Mouse (Mus musculus): ENCODE results near the gene Rnf222. TPM values are rescaled to one million over a fixed set of nuclear protein-coding genes. Genes with fewer than 3 reads are reported as not detected.

The Rnf222 gene
- polyA plus RNA-seq, 1 experiment from 2014 or later = 0.04 TPM

GRCm38 (mm10) chr11:68903775-68904174 is 15.4 kb downstream of the Rnf222 start:
- no peak overlapping the region for H3K4me3 ChIP-seq (ENCODE audit: low read depth, low read length)
- WGBS = 97% methylated on average over 2 of the region's 2 CpGs
- peak; percentile 49 for DNase-seq (ENCODE audit: low spot score, missing footprints)
- no peak overlapping the region for H3K27ac ChIP-seq (ENCODE audit: low read depth, low read length)
- H3K9me3 ChIP-seq (ENCODE audit: control insufficient read depth, low read length) = no peaks in the 10 kb centered on the region
- H3K36me3 ChIP-seq (ENCODE audit: control insufficient read depth, insufficient read depth, low read length) = peaks cover 24% of the 10 kb centered on the region
- H3K9ac ChIP-seq (ENCODE audit: low read length) = no peak overlapping the region
- H3K4me1 ChIP-seq (ENCODE audit: control insufficient read depth, insufficient read depth, low read length) = peaks cover 8% of the 10 kb centered on the region
- ATAC-seq (ENCODE audit: low FRiP score) = no peak
- no peak overlapping the region for H3K4me2 ChIP-seq
- H3K27me3 ChIP-seq (ENCODE audit: control insufficient read depth, insufficient read depth, low read length) = no peaks in the 10 kb centered on the region

- no peaks in the 10 kb centered on the region for H3K9me3 ChIP-seq (ENCODE audit: control insufficient read depth, low read length)
- H3K36me3 ChIP-seq (ENCODE audit: control insufficient read depth, insufficient read depth, low read length) = peaks cover 24% of the 10 kb centered on the region
- no peaks in the 10 kb centered on the region for H3K27me3 ChIP-seq (ENCODE audit: control insufficient read depth, insufficient read depth, low read length)
- DNase-seq (ENCODE audit: low spot score, missing footprints) (peak; percentile 97), ATAC-seq (ENCODE audit: low FRiP score) (no peak)
- WGBS = 93% methylated on average over 8 of the region's 8 CpGs
- H3K4me2 ChIP-seq = no peak overlapping the region
- H3K4me3 ChIP-seq (ENCODE audit: low read depth, low read length) = no peak overlapping the region
- peaks cover 8% of the 10 kb centered on the region for H3K4me1 ChIP-seq (ENCODE audit: control insufficient read depth, insufficient read depth, low read length)
- H3K27ac ChIP-seq (ENCODE audit: low read depth, low read length) = no peak overlapping the region
- no peak overlapping the region for H3K9ac ChIP-seq (ENCODE audit: low read length)
These were observed 16.2 kb downstream of the Rnf222 start for GRCm38 (mm10) chr11:68904375-68905137.

GRCm38 (mm10) chr11:68905138-68905531 is 16.8 kb downstream of the Rnf222 start:
- ATAC-seq (ENCODE audit: low FRiP score) (no peak), DNase-seq (ENCODE audit: low spot score, missing footprints) (peak; percentile 81)
- Histone ChIP-seq H3K9ac (ENCODE audit: low read length) (no peak overlapping the region), H3K27ac (ENCODE audit: low read depth, low read length) (no peak overlapping the region), H3K4me3 (ENCODE audit: low read depth, low read length) (no peak overlapping the region), H3K9me3 (ENCODE audit: control insufficient read depth, low read length) (no peaks in the 10 kb centered on the region), H3K4me2 (no peak overlapping the region), H3K4me1 (ENCODE audit: control insufficient read depth, insufficient read depth, low read length) (peaks cover 8% of the 10 kb centered on the region), H3K36me3 (ENCODE audit: control insufficient read depth, insufficient read depth, low read length) (peaks cover 24% of the 10 kb centered on the region), H3K27me3 (ENCODE audit: control insufficient read depth, insufficient read depth, low read length) (no peaks in the 10 kb centered on the region)
- WGBS = 92% methylated on average over 3 of the region's 3 CpGs

- Histone ChIP-seq H3K4me1 (ENCODE audit: control insufficient read depth, insufficient read depth, low read length) (peaks cover 8% of the 10 kb centered on the region), H3K9ac (ENCODE audit: low read length) (no peak overlapping the region), H3K36me3 (ENCODE audit: control insufficient read depth, insufficient read depth, low read length) (peaks cover 24% of the 10 kb centered on the region), H3K27me3 (ENCODE audit: control insufficient read depth, insufficient read depth, low read length) (no peaks in the 10 kb centered on the region), H3K4me2 (no peak overlapping the region), H3K27ac (ENCODE audit: low read depth, low read length) (no peak overlapping the region), H3K9me3 (ENCODE audit: control insufficient read depth, low read length) (no peaks in the 10 kb centered on the region), H3K4me3 (ENCODE audit: low read depth, low read length) (no peak overlapping the region)
- ATAC-seq (ENCODE audit: low FRiP score) (no peak), DNase-seq (ENCODE audit: low spot score, missing footprints) (peak; percentile 84)
- 88% methylated on average over 9 of the region's 9 CpGs for WGBS
These were observed 17.5 kb downstream of the Rnf222 start for GRCm38 (mm10) chr11:68905665-68906460.

- no peaks in the 10 kb centered on the region for H3K27me3 ChIP-seq (ENCODE audit: control insufficient read depth, insufficient read depth, low read length)
- no peak overlapping the region for H3K27ac ChIP-seq (ENCODE audit: low read depth, low read length)
- H3K4me1 ChIP-seq (ENCODE audit: control insufficient read depth, insufficient read depth, low read length) = peaks cover 8% of the 10 kb centered on the region
- peak; percentile 88 for DNase-seq (ENCODE audit: low spot score, missing footprints)
- H3K4me2 ChIP-seq = no peak overlapping the region
- H3K9ac ChIP-seq (ENCODE audit: low read length) = no peak overlapping the region
- H3K9me3 ChIP-seq (ENCODE audit: control insufficient read depth, low read length) = no peaks in the 10 kb centered on the region
- peaks cover 24% of the 10 kb centered on the region for H3K36me3 ChIP-seq (ENCODE audit: control insufficient read depth, insufficient read depth, low read length)
- ATAC-seq (ENCODE audit: low FRiP score) = no peak
- WGBS = 89% methylated on average over 4 of the region's 4 CpGs
- H3K4me3 ChIP-seq (ENCODE audit: low read depth, low read length) = no peak overlapping the region
These were observed 18.1 kb downstream of the Rnf222 start for GRCm38 (mm10) chr11:68906461-68906790.

- ATAC-seq (ENCODE audit: low FRiP score) (no peak), DNase-seq (ENCODE audit: low spot score, missing footprints) (peak; percentile 67)
- Histone ChIP-seq H3K36me3 (ENCODE audit: control insufficient read depth, insufficient read depth, low read length) (peaks cover 24% of the 10 kb centered on the region), H3K4me3 (ENCODE audit: low read depth, low read length) (no peak overlapping the region), H3K4me2 (no peak overlapping the region), H3K9ac (ENCODE audit: low read length) (no peak overlapping the region), H3K27me3 (ENCODE audit: control insufficient read depth, insufficient read depth, low read length) (no peaks in the 10 kb centered on the region), H3K9me3 (ENCODE audit: control insufficient read depth, low read length) (no peaks in the 10 kb centered on the region), H3K4me1 (ENCODE audit: control insufficient read depth, insufficient read depth, low read length) (peaks cover 8% of the 10 kb centered on the region), H3K27ac (ENCODE audit: low read depth, low read length) (no peak overlapping the region)
- 76% methylated on average over 3 of the region's 3 CpGs for WGBS
These were observed 18.9 kb downstream of the Rnf222 start for GRCm38 (mm10) chr11:68907251-68907650.

- Histone ChIP-seq H3K27ac (ENCODE audit: low read depth, low read length) (no peak overlapping the region), H3K9ac (ENCODE audit: low read length) (no peak overlapping the region), H3K9me3 (ENCODE audit: control insufficient read depth, low read length) (no peaks in the 10 kb centered on the region), H3K36me3 (ENCODE audit: control insufficient read depth, insufficient read depth, low read length) (peaks cover 14% of the 10 kb centered on the region; the same call in 1 of the 2 replicates), H3K4me3 (ENCODE audit: low read depth, low read length) (no peak overlapping the region), H3K4me2 (no peak overlapping the region), H3K4me1 (ENCODE audit: control insufficient read depth, insufficient read depth, low read length) (no peaks in the 10 kb centered on the region), H3K27me3 (ENCODE audit: control insufficient read depth, insufficient read depth, low read length) (no peaks in the 10 kb centered on the region)
- 53% methylated on average over 7 of the region's 7 CpGs for WGBS
- ATAC-seq (ENCODE audit: low FRiP score) (no peak), DNase-seq (ENCODE audit: low spot score, missing footprints) (peak; percentile 69)
These were observed 20.6 kb downstream of the Rnf222 start for GRCm38 (mm10) chr11:68908846-68909503.

- 69% methylated on average over 14 of the region's 14 CpGs for WGBS
- DNase-seq (ENCODE audit: low spot score, missing footprints) (peak; percentile 69), ATAC-seq (ENCODE audit: low FRiP score) (no peak)
- H3K36me3 ChIP-seq (ENCODE audit: control insufficient read depth, insufficient read depth, low read length) = no peaks in the 10 kb centered on the region; the same call in 1 of the 2 replicates
- H3K9ac ChIP-seq (ENCODE audit: low read length) = no peak overlapping the region
- no peak overlapping the region for H3K4me2 ChIP-seq
- H3K9me3 ChIP-seq (ENCODE audit: control insufficient read depth, low read length) = no peaks in the 10 kb centered on the region
- H3K27ac ChIP-seq (ENCODE audit: low read depth, low read length) = no peak overlapping the region
- H3K4me3 ChIP-seq (ENCODE audit: low read depth, low read length) = no peak overlapping the region
- H3K27me3 ChIP-seq (ENCODE audit: control insufficient read depth, insufficient read depth, low read length) = no peaks in the 10 kb centered on the region
- H3K4me1 ChIP-seq (ENCODE audit: control insufficient read depth, insufficient read depth, low read length) = no peaks in the 10 kb centered on the region
These were observed 23.3 kb downstream of the Rnf222 start for GRCm38 (mm10) chr11:68911531-68912177.

Data from midbrain, embryonic 11.5 days (tissue).